Mouse (Mus musculus): ENCODE results near the gene Stk19. TPM values are rescaled to one million over a fixed set of nuclear protein-coding genes. Genes with fewer than 3 reads are reported as not detected.

Gene Stk19
- 45.3 TPM for polyA plus RNA-seq (2014; fragmentation: Illumina TruSeq; extraction: RNeasy Lipid Tissue Mini Kit (QIAGEN cat#74804); ENCODE audit: low read depth, low replicate concordance)

GRCm38 (mm10) chr17:34836856-34837221, at the start of gene Stk19, which contains the start of gene Dxo:
Gene Stk19 (minus strand): TSS chr17:34836945.
Gene Dxo (plus strand): TSS chr17:34837019.

GRCm38 (mm10) chr17:34881683-34882310, 45.1 kb upstream of the Stk19 start, which contains the start of gene Gm20547:
Gene Gm20547 (minus strand): TSS chr17:34882042.

DNA sequence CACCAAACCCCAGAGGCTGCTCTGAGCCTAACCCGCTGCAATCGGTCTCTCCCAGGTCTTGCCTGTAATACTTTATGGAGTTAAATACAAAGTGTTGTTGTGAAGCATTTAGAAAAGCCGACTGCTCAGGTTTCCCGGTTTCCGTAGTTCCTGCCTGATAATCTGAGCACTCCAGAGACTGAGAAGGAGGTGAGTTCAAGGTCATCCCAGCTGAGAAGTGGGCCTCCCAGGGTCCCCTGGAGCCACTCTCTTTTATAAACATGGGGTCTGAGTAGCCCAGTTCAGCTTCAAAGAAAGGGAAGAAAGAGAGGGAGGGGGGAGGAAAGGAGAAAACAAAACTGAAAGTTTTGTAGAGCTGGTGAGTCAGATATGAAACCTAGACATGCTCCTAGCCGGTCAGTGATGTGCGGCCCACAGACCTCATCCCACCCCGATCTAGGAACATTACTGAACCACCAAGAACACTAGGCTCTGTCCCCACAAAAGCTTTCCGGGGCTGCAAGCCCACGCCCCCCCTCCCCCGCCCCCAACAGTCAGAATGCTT, 42.7 kb upstream of the Stk19 start, which contains the start of gene Zbtb12:
Gene Zbtb12, plus strand, starts transcription at position 148 of the 544 bp plus-strand sequence.

DNA sequence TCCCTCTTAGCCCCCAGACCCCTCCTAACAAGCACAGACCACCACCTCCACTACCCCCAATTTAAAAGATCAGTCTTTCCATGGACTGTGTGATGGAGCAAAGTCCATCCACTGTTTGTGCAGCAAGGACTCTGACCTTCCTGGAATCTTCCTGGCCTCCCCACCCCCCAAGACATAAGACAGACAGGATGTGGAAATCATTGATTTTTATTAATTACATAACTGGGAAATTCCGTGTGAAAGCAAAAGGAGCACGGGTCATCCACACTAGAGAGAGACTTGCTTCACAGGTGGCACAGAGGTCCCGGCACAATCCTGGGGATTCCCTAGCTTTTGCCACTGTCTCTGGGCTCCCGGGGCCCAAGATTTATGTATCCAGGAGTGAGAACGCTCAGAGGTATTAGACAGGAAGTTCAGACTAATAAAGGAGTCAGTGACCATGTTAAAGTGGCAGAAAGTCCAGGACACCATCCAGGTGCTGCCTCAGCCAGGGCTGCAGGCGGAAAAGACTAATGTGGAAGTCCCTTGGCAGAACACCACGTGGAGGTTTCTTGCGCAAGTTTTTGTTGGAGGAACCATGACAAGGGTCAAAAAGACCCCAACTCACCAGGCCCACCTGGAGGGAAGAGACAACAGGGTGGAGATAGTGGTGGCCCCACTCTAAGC, 25.8 kb upstream of the Stk19 start, which contains the start of gene Cfb:
Gene Cfb, minus strand, starts transcription at position 103 of the 666 bp plus-strand sequence.

GRCm38 (mm10) chr17:34849722-34850516, 13.2 kb upstream of the Stk19 start, which contains the start of the genes Skiv2l and Nelfe:
Gene Skiv2l (minus strand): TSS chr17:34850210.
Gene Nelfe (plus strand): TSS chr17:34850391.

DNA sequence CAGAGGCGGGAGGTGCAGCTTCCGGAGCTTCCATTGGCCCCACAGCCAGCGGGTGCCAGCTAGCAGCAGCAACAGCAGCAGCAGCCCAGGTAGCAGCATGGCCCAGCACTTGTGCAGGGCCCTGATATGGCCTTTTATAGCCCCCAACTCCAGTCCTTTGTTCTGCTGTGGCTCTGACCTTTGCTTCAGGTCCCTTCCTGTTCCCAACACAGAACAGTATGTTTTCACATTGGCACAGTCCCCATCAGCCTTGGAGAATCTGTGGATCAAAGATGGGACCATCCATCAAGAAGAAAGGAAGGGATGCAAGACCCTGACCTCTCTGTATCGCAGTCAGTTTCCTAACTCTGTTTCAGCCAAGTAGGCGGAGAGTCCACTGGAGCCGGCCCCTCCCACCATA, 32.4 kb downstream of the Stk19 start, which contains the start of gene Cyp21a1:
Gene Cyp21a1, minus strand, starts transcription at position 261 of the 400 bp plus-strand sequence.

Other genes starting within 250 kb of the Stk19 start
- gene Gpsm3, start 247.1 kb downstream of the Stk19 start, polyA plus RNA-seq (2014; fragmentation: Illumina TruSeq; extraction: RNeasy Lipid Tissue Mini Kit (QIAGEN cat#74804); ENCODE audit: low read depth, low replicate concordance): 14.3 TPM
- gene Pbx2, start 245.7 kb downstream of the Stk19 start, polyA plus RNA-seq (2014; fragmentation: Illumina TruSeq; extraction: RNeasy Lipid Tissue Mini Kit (QIAGEN cat#74804); ENCODE audit: low read depth, low replicate concordance): 43.0 TPM
- 5.1 TPM for gene Ager, start 239.1 kb downstream of the Stk19 start, polyA plus RNA-seq (2014; fragmentation: Illumina TruSeq; extraction: RNeasy Lipid Tissue Mini Kit (QIAGEN cat#74804); ENCODE audit: low read depth, low replicate concordance)
- 71.9 TPM for gene Rnf5, start 233.3 kb downstream of the Stk19 start, polyA plus RNA-seq (2014; fragmentation: Illumina TruSeq; extraction: RNeasy Lipid Tissue Mini Kit (QIAGEN cat#74804); ENCODE audit: low read depth, low replicate concordance)
- 88.3 TPM for gene Agpat1, start 232.7 kb downstream of the Stk19 start, polyA plus RNA-seq (2014; fragmentation: Illumina TruSeq; extraction: RNeasy Lipid Tissue Mini Kit (QIAGEN cat#74804); ENCODE audit: low read depth, low replicate concordance)
- 3.9 TPM for gene Egfl8, start 221.0 kb downstream of the Stk19 start, polyA plus RNA-seq (2014; fragmentation: Illumina TruSeq; extraction: RNeasy Lipid Tissue Mini Kit (QIAGEN cat#74804); ENCODE audit: low read depth, low replicate concordance)
- 55.8 TPM for gene Ppt2, start 208.4 kb downstream of the Stk19 start, polyA plus RNA-seq (2014; fragmentation: Illumina TruSeq; extraction: RNeasy Lipid Tissue Mini Kit (QIAGEN cat#74804); ENCODE audit: low read depth, low replicate concordance)
- gene Prrt1, start 207.4 kb downstream of the Stk19 start, polyA plus RNA-seq (2014; fragmentation: Illumina TruSeq; extraction: RNeasy Lipid Tissue Mini Kit (QIAGEN cat#74804); ENCODE audit: low read depth, low replicate concordance): 31.3 TPM
- 15.4 TPM for gene Fkbpl, start 192.2 kb downstream of the Stk19 start, polyA plus RNA-seq (2014; fragmentation: Illumina TruSeq; extraction: RNeasy Lipid Tissue Mini Kit (QIAGEN cat#74804); ENCODE audit: low read depth, low replicate concordance)
- 49.9 TPM for gene Atf6b, start 189.8 kb downstream of the Stk19 start, polyA plus RNA-seq (2014; fragmentation: Illumina TruSeq; extraction: RNeasy Lipid Tissue Mini Kit (QIAGEN cat#74804); ENCODE audit: low read depth, low replicate concordance)
- gene Tnxb, start 166.4 kb downstream of the Stk19 start, polyA plus RNA-seq (2014; fragmentation: Illumina TruSeq; extraction: RNeasy Lipid Tissue Mini Kit (QIAGEN cat#74804); ENCODE audit: low read depth, low replicate concordance): 30.0 TPM
- 248 TPM for gene C4b, start 93.1 kb downstream of the Stk19 start, polyA plus RNA-seq (2014; fragmentation: Illumina TruSeq; extraction: RNeasy Lipid Tissue Mini Kit (QIAGEN cat#74804); ENCODE audit: low read depth, low replicate concordance)
- 1.4 TPM for gene Cyp21a1, start 32.4 kb downstream of the Stk19 start, polyA plus RNA-seq (2014; fragmentation: Illumina TruSeq; extraction: RNeasy Lipid Tissue Mini Kit (QIAGEN cat#74804); ENCODE audit: low read depth, low replicate concordance)
- gene Dxo, start 74 bp upstream of the Stk19 start, polyA plus RNA-seq (2014; fragmentation: Illumina TruSeq; extraction: RNeasy Lipid Tissue Mini Kit (QIAGEN cat#74804); ENCODE audit: low read depth, low replicate concordance): 59.7 TPM
- gene Skiv2l, start 13.3 kb upstream of the Stk19 start, polyA plus RNA-seq (2014; fragmentation: Illumina TruSeq; extraction: RNeasy Lipid Tissue Mini Kit (QIAGEN cat#74804); ENCODE audit: low read depth, low replicate concordance): 45.7 TPM
- 75.8 TPM for gene Nelfe, start 13.4 kb upstream of the Stk19 start, polyA plus RNA-seq (2014; fragmentation: Illumina TruSeq; extraction: RNeasy Lipid Tissue Mini Kit (QIAGEN cat#74804); ENCODE audit: low read depth, low replicate concordance)
- 114 TPM for gene Cfb, start 25.6 kb upstream of the Stk19 start, polyA plus RNA-seq (2014; fragmentation: Illumina TruSeq; extraction: RNeasy Lipid Tissue Mini Kit (QIAGEN cat#74804); ENCODE audit: low read depth, low replicate concordance)
- gene Zbtb12, start 42.5 kb upstream of the Stk19 start, polyA plus RNA-seq (2014; fragmentation: Illumina TruSeq; extraction: RNeasy Lipid Tissue Mini Kit (QIAGEN cat#74804); ENCODE audit: low read depth, low replicate concordance): 14.4 TPM
- not detected for gene Gm20547, start 45.1 kb upstream of the Stk19 start, polyA plus RNA-seq (2014; fragmentation: Illumina TruSeq; extraction: RNeasy Lipid Tissue Mini Kit (QIAGEN cat#74804); ENCODE audit: low read depth, low replicate concordance)
- 104 TPM for gene C2, start 61.3 kb upstream of the Stk19 start, polyA plus RNA-seq (2014; fragmentation: Illumina TruSeq; extraction: RNeasy Lipid Tissue Mini Kit (QIAGEN cat#74804); ENCODE audit: low read depth, low replicate concordance)
- 113 TPM for gene Ehmt2, start 61.5 kb upstream of the Stk19 start, polyA plus RNA-seq (2014; fragmentation: Illumina TruSeq; extraction: RNeasy Lipid Tissue Mini Kit (QIAGEN cat#74804); ENCODE audit: low read depth, low replicate concordance)
- gene Slc44a4, start 77.5 kb upstream of the Stk19 start, polyA plus RNA-seq (2014; fragmentation: Illumina TruSeq; extraction: RNeasy Lipid Tissue Mini Kit (QIAGEN cat#74804); ENCODE audit: low read depth, low replicate concordance): 39.3 TPM
- gene Neu1, start 94.3 kb upstream of the Stk19 start, polyA plus RNA-seq (2014; fragmentation: Illumina TruSeq; extraction: RNeasy Lipid Tissue Mini Kit (QIAGEN cat#74804); ENCODE audit: low read depth, low replicate concordance): 81.9 TPM
- 47.9 TPM for gene Hspa1b, start 122.3 kb upstream of the Stk19 start, polyA plus RNA-seq (2014; fragmentation: Illumina TruSeq; extraction: RNeasy Lipid Tissue Mini Kit (QIAGEN cat#74804); ENCODE audit: low read depth, low replicate concordance)
- gene Gm20481, start 133.0 kb upstream of the Stk19 start, polyA plus RNA-seq (2014; fragmentation: Illumina TruSeq; extraction: RNeasy Lipid Tissue Mini Kit (QIAGEN cat#74804); ENCODE audit: low read depth, low replicate concordance): not detected
- 24.3 TPM for gene Hspa1a, start 135.2 kb upstream of the Stk19 start, polyA plus RNA-seq (2014; fragmentation: Illumina TruSeq; extraction: RNeasy Lipid Tissue Mini Kit (QIAGEN cat#74804); ENCODE audit: low read depth, low replicate concordance)
- gene Hspa1l, start 135.8 kb upstream of the Stk19 start, polyA plus RNA-seq (2014; fragmentation: Illumina TruSeq; extraction: RNeasy Lipid Tissue Mini Kit (QIAGEN cat#74804); ENCODE audit: low read depth, low replicate concordance): 12.0 TPM
- gene Lsm2, start 144.9 kb upstream of the Stk19 start, polyA plus RNA-seq (2014; fragmentation: Illumina TruSeq; extraction: RNeasy Lipid Tissue Mini Kit (QIAGEN cat#74804); ENCODE audit: low read depth, low replicate concordance): 23.4 TPM
- gene Vars, start 164.0 kb upstream of the Stk19 start, polyA plus RNA-seq (2014; fragmentation: Illumina TruSeq; extraction: RNeasy Lipid Tissue Mini Kit (QIAGEN cat#74804); ENCODE audit: low read depth, low replicate concordance): 62.8 TPM
- gene Vwa7, start 179.6 kb upstream of the Stk19 start, polyA plus RNA-seq (2014; fragmentation: Illumina TruSeq; extraction: RNeasy Lipid Tissue Mini Kit (QIAGEN cat#74804); ENCODE audit: low read depth, low replicate concordance): 0.96 TPM
- 2.9 TPM for gene Sapcd1, start 191.1 kb upstream of the Stk19 start, polyA plus RNA-seq (2014; fragmentation: Illumina TruSeq; extraction: RNeasy Lipid Tissue Mini Kit (QIAGEN cat#74804); ENCODE audit: low read depth, low replicate concordance)
- gene Msh5, start 209.8 kb upstream of the Stk19 start, polyA plus RNA-seq (2014; fragmentation: Illumina TruSeq; extraction: RNeasy Lipid Tissue Mini Kit (QIAGEN cat#74804); ENCODE audit: low read depth, low replicate concordance): 4.2 TPM
- gene Clic1, start 213.0 kb upstream of the Stk19 start, polyA plus RNA-seq (2014; fragmentation: Illumina TruSeq; extraction: RNeasy Lipid Tissue Mini Kit (QIAGEN cat#74804); ENCODE audit: low read depth, low replicate concordance): 127 TPM
- gene Ddah2, start 222.1 kb upstream of the Stk19 start, polyA plus RNA-seq (2014; fragmentation: Illumina TruSeq; extraction: RNeasy Lipid Tissue Mini Kit (QIAGEN cat#74804); ENCODE audit: low read depth, low replicate concordance): 43.7 TPM
- 2.2 TPM for gene Ly6g6c, start 228.4 kb upstream of the Stk19 start, polyA plus RNA-seq (2014; fragmentation: Illumina TruSeq; extraction: RNeasy Lipid Tissue Mini Kit (QIAGEN cat#74804); ENCODE audit: low read depth, low replicate concordance)
- gene Mpig6b, start 229.2 kb upstream of the Stk19 start, polyA plus RNA-seq (2014; fragmentation: Illumina TruSeq; extraction: RNeasy Lipid Tissue Mini Kit (QIAGEN cat#74804); ENCODE audit: low read depth, low replicate concordance): 2.4 TPM
- 8.2 TPM for gene Ly6g6e, start 240.0 kb upstream of the Stk19 start, polyA plus RNA-seq (2014; fragmentation: Illumina TruSeq; extraction: RNeasy Lipid Tissue Mini Kit (QIAGEN cat#74804); ENCODE audit: low read depth, low replicate concordance)
- gene Ly6g6d, start 241.1 kb upstream of the Stk19 start, polyA plus RNA-seq (2014; fragmentation: Illumina TruSeq; extraction: RNeasy Lipid Tissue Mini Kit (QIAGEN cat#74804); ENCODE audit: low read depth, low replicate concordance): 14.6 TPM
- gene Ly6g6f, start 248.7 kb upstream of the Stk19 start, polyA plus RNA-seq (2014; fragmentation: Illumina TruSeq; extraction: RNeasy Lipid Tissue Mini Kit (QIAGEN cat#74804); ENCODE audit: low read depth, low replicate concordance): not detected